Mouse (Mus musculus) heart, postnatal 0 days (tissue): ENCODE measurements around the gene Gm9507.
"Not testable (repeated sequence)": the region's sequence is repeated elsewhere in the genome, so short reads cannot be mapped to it uniquely, and the experiment has no call there.

Experiments used
- CTCF ChIP-seq: IDR thresholded peaks from 2 replicates; pipeline ENCODE4 v1.5.1; 2016; ENCODE audit warnings: antibody characterized with exemption, control low read depth, low read depth
- EP300 ChIP-seq: IDR thresholded peaks from 2 replicates; pipeline ENCODE4 v1.6.1; 2016; ENCODE audit warnings: antibody characterized with exemption, low read depth

DNA sequence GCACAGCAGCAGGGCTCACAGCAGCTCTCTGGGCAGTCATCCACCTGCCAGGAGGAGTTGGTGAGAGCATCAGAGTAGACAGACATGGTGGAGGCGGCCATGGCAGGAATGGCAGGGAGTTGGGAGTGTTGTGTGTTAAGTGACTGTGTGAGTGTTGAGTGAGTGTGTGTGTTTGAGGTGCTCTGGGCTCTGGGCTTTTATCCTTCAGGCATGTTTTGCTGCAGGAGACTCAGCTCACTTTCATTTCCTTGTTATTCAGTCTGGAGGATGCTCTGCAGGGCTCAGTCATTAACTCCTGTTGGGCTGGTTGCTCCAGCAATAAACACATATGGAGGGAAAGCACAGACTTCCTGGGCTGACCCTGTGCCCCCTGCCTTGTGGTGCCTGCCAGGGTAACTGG lies 29.2 kb downstream of the Gm9507 start, which contains the start of gene Gm3250:
- TF ChIP-seq CTCF, EP300: not testable (repeated sequence)
